Mouse (Mus musculus) CH12.LX (cell line): ENCODE data around the gene Ndufv1. TPM values are rescaled to one million over a fixed set of nuclear protein-coding genes. Genes with fewer than 3 reads are reported as not detected.

ENCODE experiments used
- DNase-seq: peaks from one replicate; pipeline ENCODE4 v3.0.0-alpha.2; 2013; ENCODE audit errors: extremely low read depth
- H3K27ac ChIP-seq: 2 replicates; pipeline ENCODE4 v1.5.1; 2012; ENCODE audit warnings: low read depth, mild to moderate bottlenecking, control low read depth, moderate library complexity; ENCODE audit not compliant: insufficient read depth
- H3K27me3 ChIP-seq: replicated peaks from 2 replicates; pipeline ENCODE3; 2012; ENCODE audit warnings: inconsistent platforms
- H3K36me3 ChIP-seq, 2 experiments: replicated peaks in 1 of 2; 2 replicates each; pipeline versions ENCODE3 to v1.6.1; 2012; ENCODE audit warnings: inconsistent platforms in 1 of 2, low read length in 1 of 2, mild to moderate bottlenecking in 1 of 2, mixed read lengths in 1 of 2, moderate library complexity in 1 of 2; ENCODE audit not compliant: control insufficient read depth in 1 of 2, insufficient read depth in 1 of 2
- H3K4me1 ChIP-seq, 2 experiments: 2 replicates each; pipeline ENCODE4 v1.6.1; 2012; ENCODE audit warnings: inconsistent platforms in 1 of 2, moderate library complexity in 1 of 2; ENCODE audit not compliant: insufficient read depth in 2 of 2, control insufficient read depth in 1 of 2
- H3K4me2 ChIP-seq: 2 replicates; pipeline ENCODE4 v1.6.1; 2012; ENCODE audit warnings: low read depth, mild to moderate bottlenecking, control low read depth; ENCODE audit not compliant: poor library complexity, insufficient read depth, severe bottlenecking
- H3K4me3 ChIP-seq, 3 experiments: fragments of 150-350 bp in 1 of 3; sonication (generic) in 1 of 3; replicated peaks in 1 of 3; 2 replicates each; pipeline versions ENCODE3 to v1.5.1; 2011 to 2012; ENCODE audit warnings: low read depth in 2 of 3, low read length in 2 of 3, mild to moderate bottlenecking in 2 of 3, moderate library complexity in 2 of 3, control low read depth in 1 of 3, improper control_type of control experiment in 1 of 3, inconsistent platforms in 1 of 3, mixed read lengths in 1 of 3; ENCODE audit not compliant: poor library complexity in 1 of 3
- H3K79me2 ChIP-seq: replicated peaks from 2 replicates; pipeline ENCODE4 v1.6.1; 2012; ENCODE audit warnings: mild to moderate bottlenecking, moderate library complexity; ENCODE audit not compliant: control insufficient read depth, poor library complexity, insufficient read depth, severe bottlenecking; ENCODE audit errors: extremely low read depth
- H3K9ac ChIP-seq: 2 replicates; pipeline ENCODE4 v1.6.1; 2012; ENCODE audit warnings: low read depth, mild to moderate bottlenecking, control low read depth, moderate library complexity; ENCODE audit not compliant: insufficient read depth
- H3K9me3 ChIP-seq: replicated peaks from 2 replicates; pipeline ENCODE3; 2012; ENCODE audit warnings: low read length, inconsistent platforms, mixed read lengths
- BHLHE40 ChIP-seq: IDR thresholded peaks from 2 replicates; pipeline ENCODE4 v1.6.1; 2011; ENCODE audit warnings: mild to moderate bottlenecking, low read depth, low read length, improper control_type of control experiment
- CHD2 ChIP-seq: IDR thresholded peaks from 2 replicates; pipeline ENCODE4 v1.6.1; 2011; ENCODE audit warnings: low read length, improper control_type of control experiment
- E2F4 ChIP-seq: IDR thresholded peaks from 2 replicates; pipeline ENCODE4 v1.6.1; 2011; ENCODE audit warnings: low read depth, low read length, improper control_type of control experiment; ENCODE audit not compliant: insufficient replicate concordance
- ELF1 ChIP-seq: IDR thresholded peaks from 2 replicates; pipeline ENCODE4 v1.6.1; 2014; ENCODE audit warnings: low read depth, mild to moderate bottlenecking, inconsistent platforms, low read length, improper control_type of control experiment
- EP300 ChIP-seq: IDR thresholded peaks from 2 replicates; pipeline ENCODE4 v1.6.1; 2011; ENCODE audit warnings: low read length, improper control_type of control experiment
- ETS1 ChIP-seq: conservative IDR thresholded peaks from 2 replicates; pipeline ENCODE4 v1.6.1; 2012; ENCODE audit warnings: low read depth, mild to moderate bottlenecking, inconsistent platforms, low read length, improper control_type of control experiment, moderate library complexity
- GABPA ChIP-seq: IDR thresholded peaks from 2 replicates; pipeline ENCODE4 v1.6.1; 2012; ENCODE audit warnings: low read depth, low read length, improper control_type of control experiment, inconsistent platforms; ENCODE audit not compliant: insufficient replicate concordance
- JUND ChIP-seq: conservative IDR thresholded peaks from 2 replicates; pipeline ENCODE4 v1.6.1; 2011; ENCODE audit warnings: low read depth, low read length, improper control_type of control experiment
- MEF2A ChIP-seq: IDR thresholded peaks from 2 replicates; pipeline ENCODE4 v1.6.1; 2014; ENCODE audit warnings: low read depth, mild to moderate bottlenecking, inconsistent platforms, low read length, improper control_type of control experiment, borderline replicate concordance
- MXI1 ChIP-seq: IDR thresholded peaks from 2 replicates; pipeline ENCODE4 v1.6.1; 2011; ENCODE audit warnings: mild to moderate bottlenecking, low read depth, low read length, improper control_type of control experiment
- MYC ChIP-seq: IDR thresholded peaks from 2 replicates; pipeline ENCODE4 v1.6.1; 2011; ENCODE audit warnings: low read depth, mild to moderate bottlenecking, improper control_type of control experiment, low read length
- POLR2AphosphoS2 ChIP-seq: IDR thresholded peaks from 2 replicates; pipeline ENCODE4 v1.6.1; 2011; ENCODE audit warnings: low read depth, low read length, improper control_type of control experiment
- RAD21 ChIP-seq: IDR thresholded peaks from 2 replicates; pipeline ENCODE4 v1.6.1; 2011; ENCODE audit warnings: low read depth, mild to moderate bottlenecking, low read length, improper control_type of control experiment, moderate library complexity
- RCOR1 ChIP-seq: conservative IDR thresholded peaks from 2 replicates; pipeline ENCODE4 v1.6.1; 2012; ENCODE audit warnings: low read depth, mild to moderate bottlenecking, inconsistent platforms, low read length, improper control_type of control experiment
- SIN3A ChIP-seq: IDR thresholded peaks from 2 replicates; pipeline ENCODE4 v1.6.1; 2012; ENCODE audit warnings: low read length, improper control_type of control experiment, inconsistent platforms
- SMC3 ChIP-seq: IDR thresholded peaks from 2 replicates; pipeline ENCODE4 v1.6.1; 2011; ENCODE audit warnings: low read depth, low read length, improper control_type of control experiment
- TCF12 ChIP-seq: IDR thresholded peaks from 2 replicates; pipeline ENCODE4 v1.6.1; 2014; ENCODE audit warnings: low read depth, mild to moderate bottlenecking, inconsistent platforms, low read length, improper control_type of control experiment
- USF1 ChIP-seq: IDR thresholded peaks from 2 replicates; pipeline ENCODE4 v1.6.1; 2014; ENCODE audit warnings: low read depth, mild to moderate bottlenecking, inconsistent platforms, low read length, improper control_type of control experiment
- USF2 ChIP-seq: conservative IDR thresholded peaks from 2 replicates; pipeline ENCODE4 v1.6.1; 2011; ENCODE audit warnings: low read depth, low read length, improper control_type of control experiment
- ZC3H11A ChIP-seq: IDR thresholded peaks from 2 replicates; pipeline ENCODE4 v1.6.1; 2012; ENCODE audit warnings: low read depth, mild to moderate bottlenecking, inconsistent platforms, low read length, improper control_type of control experiment
- ZKSCAN1 ChIP-seq: IDR thresholded peaks from 2 replicates; pipeline ENCODE4 v1.6.1; 2012; ENCODE audit warnings: low read depth, inconsistent platforms, low read length, improper control_type of control experiment, borderline replicate concordance
- ZMIZ1 ChIP-seq: IDR thresholded peaks from 2 replicates; pipeline ENCODE4 v1.6.1; 2012; ENCODE audit warnings: low read depth, mild to moderate bottlenecking, inconsistent platforms, low read length, improper control_type of control experiment
- ZNF384 ChIP-seq: IDR thresholded peaks from 2 replicates; pipeline ENCODE4 v1.6.1; 2012; ENCODE audit warnings: low read depth, low read length, improper control_type of control experiment, inconsistent platforms
- dilution Hi-C: fragments of 300-500 bp; cut with MboI; formaldehyde crosslinking; loops from 2 replicates; pipeline ENCODE4 v1.14.3; 2020; ENCODE audit warnings: low sequenced_read_pairs; ENCODE audit not compliant: extremely low pct_unique_long_range_greater_than_20kb, extremely low pct_ligation_motif_present
- in situ Hi-C: fragments of 300-500 bp; cut with MboI; formaldehyde crosslinking; loops from 3 replicates; pipeline ENCODE4 v1.14.3; 2019; ENCODE audit warnings: low sequenced_read_pairs, low pct_ligation_motif_present, low pct_unique_long_range_greater_than_20kb, mixed read lengths
- polyA plus RNA-seq: library from polyadenylated mRNA; unstranded; fragments of >175 nt; gene quantifications from 2 replicates; pipeline ENCODE4 v1.2.1, GENCODE M21; 2012; ENCODE audit warnings: low read depth; ENCODE audit not compliant: insufficient read length
- total RNA-seq, 2 experiments: library from RNA; depleted of rRNA; stranded (reverse); fragments of 300-350 nt in 1 of 2; fragments of >200 nt in 1 of 2; gene quantifications; 2 replicates each; pipeline ENCODE4 v1.2.3; 2012 to 2014

Gene Ndufv1
- total and polyA plus RNA-seq, 3 experiments, result 119 to 183 (median 133) TPM

GRCm38 (mm10) chr19:4004331-4004730 lies 8.3 kb downstream of the Ndufv1 start:
- Histone ChIP-seq H3K4me1 (peaks cover 8 to 17% of the 10 kb centered on the region in 2 experiments), H3K27ac (no peak overlapping the region), H3K4me2 (no peak overlapping the region), H3K9ac (no peak overlapping the region), H3K36me3 (peaks cover 45 to 73% of the 10 kb centered on the region in 2 experiments), H3K79me2 (no peaks in the 10 kb centered on the region), H3K27me3 (no peaks in the 10 kb centered on the region), H3K4me3 (no peak overlapping the region), H3K9me3 (no peaks in the 10 kb centered on the region)
- dilution Hi-C loops (no loop called here), in situ Hi-C loops (no loop called here)
- no peak for DNase-seq
- TF ChIP-seq JUND (no peak), USF2 (no peak), TCF12 (no peak), SIN3A (no peak), ZNF384 (no peak), RAD21 (no peak)

DNA sequence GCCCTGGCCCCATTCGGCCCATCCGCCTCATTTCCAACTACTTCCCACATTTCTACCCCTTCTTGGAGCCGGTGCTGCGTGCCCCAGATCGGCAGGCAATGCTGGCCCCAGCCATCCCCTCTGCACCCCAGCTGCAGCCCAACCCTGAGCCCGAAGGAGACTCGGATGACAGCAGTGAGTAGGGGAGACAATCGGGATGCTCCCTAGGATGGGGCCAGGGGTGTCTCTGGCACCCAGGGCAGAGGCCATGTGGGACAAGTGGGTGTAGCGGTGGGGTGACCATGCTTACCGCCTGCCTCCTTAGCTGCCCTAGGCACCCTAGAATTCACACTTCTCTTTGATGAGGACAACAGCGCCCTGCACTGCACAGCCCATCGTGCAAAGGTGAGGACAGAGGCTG lies 9.0 kb downstream of the Ndufv1 start:
- Histone ChIP-seq H3K4me2 (no peak overlapping the region), H3K4me1 (peaks cover 11 to 23% of the 10 kb centered on the region in 2 experiments), H3K79me2 (no peaks in the 10 kb centered on the region), H3K27ac (no peak overlapping the region), H3K36me3 (peaks cover 38 to 66% of the 10 kb centered on the region in 2 experiments), H3K4me3 (no peak overlapping the region), H3K9ac (no peak overlapping the region), H3K27me3 (no peaks in the 10 kb centered on the region)
- in situ Hi-C loops, result no loop called here
- dilution Hi-C loops, result no loop called here
- DNase-seq, result no peak
- TF ChIP-seq USF1 (no peak), E2F4 (no peak), ETS1 (no peak), RAD21 (no peak), ZC3H11A (no peak), BHLHE40 (no peak), ZKSCAN1 (no peak), CHD2 (no peak), MXI1 (no peak), GABPA (no peak), SMC3 (no peak), RCOR1 (no peak), USF2 (no peak), ELF1 (no peak), MYC (no peak), SIN3A (no peak), ZMIZ1 (no peak), EP300 (no peak), MEF2A (no peak), POLR2AphosphoS2 (no peak)
- TF ChIP-seq, all 38 proteins: peak for 0
- H3K9me3 ChIP-seq, result no peaks in the 10 kb centered on the region
